Mouse (Mus musculus): Measurements from ENCODE around the gene Atp2b1. TPM values are rescaled to one million over a fixed set of nuclear protein-coding genes. Genes with fewer than 3 reads are reported as not detected.

Atp2b1 gene
- polyA plus RNA-seq, 1 experiment, result 36.2 TPM

DNA sequence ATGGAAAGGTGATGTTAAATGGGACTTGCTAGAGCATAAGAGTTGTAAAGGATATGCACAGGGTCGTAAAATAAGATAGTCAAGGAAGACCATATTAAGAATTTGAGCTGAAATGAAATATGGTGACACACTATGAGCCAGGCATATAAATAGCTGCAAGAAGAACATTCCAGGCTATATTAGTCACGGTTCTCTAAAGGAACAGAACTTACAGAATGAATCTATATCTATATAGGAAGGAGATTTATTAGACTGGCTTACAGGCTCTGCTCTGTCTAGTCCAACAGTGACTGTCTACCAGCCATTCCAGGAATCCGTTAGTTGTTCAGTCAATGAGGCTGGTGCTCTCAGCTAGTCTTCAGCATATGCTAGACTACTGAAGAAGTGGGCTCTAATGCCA lies 90.7 kb downstream of the Atp2b1 start:
- H3ac ChIP-seq (ENCODE audit: control insufficient read depth, insufficient read length), result no peak overlapping the region
- H3K79me2 ChIP-seq (ENCODE audit: control insufficient read depth, insufficient read depth), result peaks cover 7% of the 10 kb centered on the region
- peaks cover 68% of the 10 kb centered on the region for H3K36me3 ChIP-seq (ENCODE audit: control insufficient read depth, insufficient read depth)
- no peaks in the 10 kb centered on the region for H3K27me3 ChIP-seq (ENCODE audit: control insufficient read depth, insufficient read depth, insufficient read length)
- no peak overlapping the region for H3K4me3 ChIP-seq
- TF ChIP-seq E2F4 (IDR thresholded peaks at IDR 0.05; ENCODE audit: insufficient read depth) (no peak), MYOD1 (IDR thresholded peaks at IDR 0.05; ENCODE audit: control insufficient read depth in 1 of 3, insufficient read length in 2 of 3, low read depth in 2 of 3) (no peak), TCF12 (IDR thresholded peaks at IDR 0.05; ENCODE audit: insufficient read depth, poor library complexity, severe bottlenecking) (no peak), TCF3 (IDR thresholded peaks at IDR 0.05; ENCODE audit: insufficient read length, low read depth) (no peak), MYOG (IDR thresholded peaks at IDR 0.05; ENCODE audit: control insufficient read depth in 1 of 3, insufficient read depth in 1 of 3, insufficient read length in 2 of 3, low read depth in 2 of 3) (no peak), SRF (IDR thresholded peaks at IDR 0.05; ENCODE audit: control insufficient read depth, insufficient read length, low read depth) (no peak), POLR2A (IDR thresholded peaks at IDR 0.05; ENCODE audit: insufficient read length, low read depth) (no peak), REST (IDR thresholded peaks at IDR 0.05; ENCODE audit: insufficient read depth, insufficient read length) (no peak), POLR2AphosphoS2 (IDR thresholded peaks at IDR 0.05; ENCODE audit: insufficient read length, low read depth) (no peak)
- no peak overlapping the region for H3K4me2 ChIP-seq (ENCODE audit: low read depth)

DNA sequence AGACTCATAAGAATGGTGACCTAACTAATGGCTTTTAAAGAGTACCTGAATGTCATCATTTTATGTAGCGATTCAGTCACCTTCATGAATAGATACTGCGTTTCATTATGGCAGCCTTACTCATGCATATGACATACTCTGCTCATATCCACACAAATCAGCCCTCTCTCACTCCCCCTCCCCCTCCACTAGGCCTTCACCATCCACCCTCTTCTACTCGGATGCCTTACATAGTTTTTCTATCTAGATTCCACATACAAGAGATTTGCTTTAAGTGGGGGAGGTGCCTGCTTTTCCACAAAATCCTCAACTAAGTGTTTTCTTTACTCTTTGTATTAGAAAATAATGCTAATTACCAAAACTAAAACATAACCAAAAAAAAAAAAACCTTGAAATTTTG lies 96.9 kb downstream of the Atp2b1 start:
- no peak for TF ChIP-seq CEBPB (IDR thresholded peaks at IDR 0.05; ENCODE audit: insufficient read depth, poor library complexity, severe bottlenecking)
- no peak for TF ChIP-seq SRF (IDR thresholded peaks at IDR 0.05; ENCODE audit: control insufficient read depth, insufficient read length, low read depth)
- TF ChIP-seq POLR2A (IDR thresholded peaks at IDR 0.05; ENCODE audit: insufficient read length, low read depth), result no peak
- no peak for TF ChIP-seq USF1 (IDR thresholded peaks at IDR 0.05; ENCODE audit: low read depth)
- no peak for TF ChIP-seq REST (IDR thresholded peaks at IDR 0.05; ENCODE audit: insufficient read depth, insufficient read length)
- no peak for TF ChIP-seq TCF3 (IDR thresholded peaks at IDR 0.05; ENCODE audit: insufficient read length, low read depth)
- no peak for TF ChIP-seq TCF12 (IDR thresholded peaks at IDR 0.05; ENCODE audit: insufficient read depth, poor library complexity, severe bottlenecking)
- no peak for TF ChIP-seq MYOD1 (IDR thresholded peaks at IDR 0.05; ENCODE audit: control insufficient read depth in 1 of 3, insufficient read length in 2 of 3, low read depth in 2 of 3)
- TF ChIP-seq POLR2AphosphoS2 (IDR thresholded peaks at IDR 0.05; ENCODE audit: insufficient read length, low read depth), result no peak
- no peak for TF ChIP-seq MYOG (IDR thresholded peaks at IDR 0.05; ENCODE audit: control insufficient read depth in 1 of 3, insufficient read depth in 1 of 3, insufficient read length in 2 of 3, low read depth in 2 of 3)
- no peak for TF ChIP-seq MAX (IDR thresholded peaks at IDR 0.05; ENCODE audit: low read depth)
- TF ChIP-seq E2F4 (IDR thresholded peaks at IDR 0.05; ENCODE audit: insufficient read depth), result no peak
- H3ac ChIP-seq (ENCODE audit: control insufficient read depth, insufficient read length), result no peak overlapping the region
- no peaks in the 10 kb centered on the region for H3K27me3 ChIP-seq (ENCODE audit: control insufficient read depth, insufficient read depth, insufficient read length)
- H3K79me2 ChIP-seq (ENCODE audit: control insufficient read depth, insufficient read depth), result peaks cover 7% of the 10 kb centered on the region
- H3K36me3 ChIP-seq (ENCODE audit: control insufficient read depth, insufficient read depth), result peaks cover 62% of the 10 kb centered on the region
- H3K4me2 ChIP-seq (ENCODE audit: low read depth), result no peak overlapping the region
- no peak overlapping the region for H3K4me3 ChIP-seq

DNA sequence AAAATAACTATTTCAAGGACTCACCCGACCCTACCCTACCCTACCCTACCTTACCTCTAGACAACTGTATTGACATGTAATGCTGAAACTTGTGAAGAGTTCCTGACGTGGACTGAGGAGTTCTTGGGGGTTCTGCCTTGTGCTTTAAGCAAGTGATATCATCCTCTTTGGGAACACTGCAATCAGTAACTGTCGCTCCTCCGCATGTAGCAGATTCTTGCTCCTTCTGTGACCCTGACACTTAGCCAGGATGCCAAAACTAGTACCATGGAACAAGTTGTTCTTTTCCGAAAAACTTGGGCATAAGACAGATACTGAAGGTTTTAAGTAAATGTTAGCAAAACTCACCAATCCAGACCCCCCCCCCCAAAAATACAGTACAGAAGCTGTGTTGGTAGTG lies 97.9 kb downstream of the Atp2b1 start:
- Histone ChIP-seq H3K79me2 (ENCODE audit: control insufficient read depth, insufficient read depth) (peaks cover 4% of the 10 kb centered on the region), H3ac (ENCODE audit: control insufficient read depth, insufficient read length) (no peak overlapping the region), H3K4me3 (no peak overlapping the region), H3K36me3 (ENCODE audit: control insufficient read depth, insufficient read depth) (peaks cover 56% of the 10 kb centered on the region), H3K4me2 (ENCODE audit: low read depth) (no peak overlapping the region), H3K27me3 (ENCODE audit: control insufficient read depth, insufficient read depth, insufficient read length) (no peaks in the 10 kb centered on the region)
- TF ChIP-seq MYOD1 (IDR thresholded peaks at IDR 0.05; ENCODE audit: control insufficient read depth in 1 of 3, insufficient read length in 2 of 3, low read depth in 2 of 3), result no peak
- no peak for TF ChIP-seq TCF12 (IDR thresholded peaks at IDR 0.05; ENCODE audit: insufficient read depth, poor library complexity, severe bottlenecking)
- no peak for TF ChIP-seq CEBPB (IDR thresholded peaks at IDR 0.05; ENCODE audit: insufficient read depth, poor library complexity, severe bottlenecking)
- TF ChIP-seq SRF (IDR thresholded peaks at IDR 0.05; ENCODE audit: control insufficient read depth, insufficient read length, low read depth), result no peak
- no peak for TF ChIP-seq USF1 (IDR thresholded peaks at IDR 0.05; ENCODE audit: low read depth)
- TF ChIP-seq MYOG (IDR thresholded peaks at IDR 0.05; ENCODE audit: control insufficient read depth in 1 of 3, insufficient read depth in 1 of 3, insufficient read length in 2 of 3, low read depth in 2 of 3), result no peak
- no peak for TF ChIP-seq E2F4 (IDR thresholded peaks at IDR 0.05; ENCODE audit: insufficient read depth)

DNA sequence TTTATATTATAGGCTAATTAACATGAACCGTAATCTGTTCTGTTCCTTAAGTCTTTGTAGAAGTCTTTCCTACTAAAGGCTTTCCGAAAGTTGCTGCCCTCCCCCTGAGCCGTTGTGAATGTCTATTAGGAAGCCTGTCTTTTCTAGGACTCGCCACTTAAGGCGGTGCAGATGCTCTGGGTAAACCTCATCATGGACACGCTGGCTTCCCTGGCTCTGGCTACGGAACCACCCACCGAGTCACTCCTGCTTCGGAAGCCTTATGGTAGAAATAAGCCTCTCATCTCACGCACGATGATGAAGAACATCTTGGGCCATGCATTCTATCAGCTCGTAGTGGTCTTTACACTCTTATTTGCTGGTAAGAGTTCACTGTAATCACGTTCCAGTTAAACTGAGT lies 100.5 kb downstream of the Atp2b1 start:
- Histone ChIP-seq H3ac (ENCODE audit: control insufficient read depth, insufficient read length) (no peak overlapping the region), H3K4me2 (ENCODE audit: low read depth) (no peak overlapping the region)

More for the DNA sequence above, 100.5 kb downstream of the Atp2b1 start:
- peaks cover 67% of the 10 kb centered on the region for H3K36me3 ChIP-seq (ENCODE audit: control insufficient read depth, insufficient read depth)
- no peaks in the 10 kb centered on the region for H3K79me2 ChIP-seq (ENCODE audit: control insufficient read depth, insufficient read depth)
- no peaks in the 10 kb centered on the region for H3K27me3 ChIP-seq (ENCODE audit: control insufficient read depth, insufficient read depth, insufficient read length)
- H3K4me3 ChIP-seq, result no peak overlapping the region
- TF ChIP-seq MYOG (IDR thresholded peaks at IDR 0.05; ENCODE audit: control insufficient read depth in 1 of 3, insufficient read depth in 1 of 3, insufficient read length in 2 of 3, low read depth in 2 of 3) (no peak), TCF12 (IDR thresholded peaks at IDR 0.05; ENCODE audit: insufficient read depth, poor library complexity, severe bottlenecking) (no peak), POLR2AphosphoS2 (IDR thresholded peaks at IDR 0.05; ENCODE audit: insufficient read length, low read depth) (no peak), CEBPB (IDR thresholded peaks at IDR 0.05; ENCODE audit: insufficient read depth, poor library complexity, severe bottlenecking) (no peak), TCF3 (IDR thresholded peaks at IDR 0.05; ENCODE audit: insufficient read length, low read depth) (no peak), E2F4 (IDR thresholded peaks at IDR 0.05; ENCODE audit: insufficient read depth) (no peak), POLR2A (IDR thresholded peaks at IDR 0.05; ENCODE audit: insufficient read length, low read depth) (no peak), REST (IDR thresholded peaks at IDR 0.05; ENCODE audit: insufficient read depth, insufficient read length) (no peak), MAX (IDR thresholded peaks at IDR 0.05; ENCODE audit: low read depth) (no peak), USF1 (IDR thresholded peaks at IDR 0.05; ENCODE audit: low read depth) (no peak), SRF (IDR thresholded peaks at IDR 0.05; ENCODE audit: control insufficient read depth, insufficient read length, low read depth) (no peak), MYOD1 (IDR thresholded peaks at IDR 0.05; ENCODE audit: control insufficient read depth in 1 of 3, insufficient read length in 2 of 3, low read depth in 2 of 3) (no peak)
